Mouse (Mus musculus) spleen, adult 2 months (tissue): ENCODE measurements around the gene Lgals1.

Experiments used
- CTCF ChIP-seq: fragments of 200-500 bp; IDR thresholded peaks from 2 replicates; pipeline ENCODE4 v1.5.1; 2011; ENCODE audit warnings: mild to moderate bottlenecking, inconsistent platforms; ENCODE audit not compliant: insufficient read depth, insufficient read length, insufficient replicate concordance; ENCODE audit errors: extremely low read depth
- POLR2A ChIP-seq: fragments of 200-500 bp; IDR thresholded peaks from 2 replicates; pipeline ENCODE4 v1.6.1; 2011; ENCODE audit warnings: low read depth, low read length, inconsistent platforms

DNA sequence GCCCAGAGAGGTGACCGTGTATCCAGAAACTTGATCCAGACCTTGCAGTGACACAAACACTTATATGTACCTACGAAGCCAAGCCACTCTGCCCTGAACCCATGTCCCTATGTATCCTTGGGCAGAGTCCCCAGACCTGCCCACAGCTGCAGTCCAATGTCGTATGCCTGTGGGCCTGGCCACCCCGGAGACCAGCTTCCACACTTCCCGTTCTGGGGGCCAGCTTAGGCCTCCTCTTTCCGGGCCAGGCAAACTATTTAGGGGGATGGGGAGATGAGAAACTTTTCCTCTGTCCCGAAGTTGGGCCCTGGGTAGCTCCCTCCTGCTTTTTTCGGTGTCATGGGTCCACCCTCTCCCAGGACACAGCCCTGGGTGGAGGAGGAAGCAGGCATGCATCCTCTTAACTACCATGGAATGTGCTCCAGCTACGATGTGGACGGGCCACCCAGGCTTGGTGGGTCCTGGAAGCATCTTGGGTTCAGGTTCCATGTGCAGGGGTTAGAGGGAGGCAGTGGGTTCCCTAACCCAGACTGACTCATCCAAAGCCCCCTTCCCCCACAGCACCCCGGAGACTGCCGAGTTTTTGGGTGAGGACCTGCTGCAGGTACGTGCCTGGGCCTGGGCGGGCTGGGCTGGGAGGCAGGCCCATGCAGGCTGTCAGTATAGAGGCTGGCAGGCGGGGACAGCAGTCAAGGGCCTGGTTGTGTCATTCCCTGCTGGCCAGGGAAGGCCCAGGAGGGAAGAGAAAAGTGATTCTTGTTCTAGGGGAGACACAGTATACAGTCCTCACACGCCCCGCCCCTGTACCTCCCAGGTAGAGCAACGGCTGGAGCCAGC, 25.7 kb upstream of the Lgals1 start:
- TF ChIP-seq CTCF (no peak), POLR2A (no peak)
